Mouse (Mus musculus): ENCODE measurements around the gene Flvcr2. TPM values are rescaled to one million over a fixed set of nuclear protein-coding genes. Genes with fewer than 3 reads are reported as not detected.

The Flvcr2 gene
- total RNA-seq, 2 experiments from 2014 or later, result 2.3 to 3.1 TPM

- peak; percentile 37 to 40 for DNase-seq
- intact Hi-C loops (cut with DNase I), result loop anchor here (2.0 to 10.0 kb wide), 2 partner anchors 230 to 766 kb away; partner anchors contain the start of gene Tgfb3
Observed at GRCm38 (mm10) chr12:85848164-85848958, 102.0 kb downstream of the Flvcr2 start.

- no peak for DNase-seq
- intact Hi-C loops (cut with DNase I), result no loop called here
Observed at GRCm38 (mm10) chr12:85850661-85851060, 104.3 kb downstream of the Flvcr2 start.

GRCm38 (mm10) chr12:85853836-85854235, 107.5 kb downstream of the Flvcr2 start:
- DNase-seq, result no peak

GRCm38 (mm10) chr12:85854271-85854670, 107.9 kb downstream of the Flvcr2 start:
- intact Hi-C loops (cut with DNase I), result no loop called here
- no peak for DNase-seq

More at GRCm38 (mm10) chr12:85853836-85854235, 107.5 kb downstream of the Flvcr2 start:
- intact Hi-C loops (cut with DNase I), result no loop called here

GRCm38 (mm10) chr12:85857300-85857699, 111.0 kb downstream of the Flvcr2 start:
- intact Hi-C loops (cut with DNase I), result no loop called here
- DNase-seq, result no peak

GRCm38 (mm10) chr12:85859111-85859510, 112.8 kb downstream of the Flvcr2 start:
- intact Hi-C loops (cut with DNase I), result no loop called here
- DNase-seq, result no peak

GRCm38 (mm10) chr12:85859511-85860189, 113.3 kb downstream of the Flvcr2 start:
- intact Hi-C loops (cut with DNase I), result no loop called here

GRCm38 (mm10) chr12:85862514-85862913, 116.2 kb downstream of the Flvcr2 start:
- DNase-seq, result no peak
- intact Hi-C loops (cut with DNase I), result no loop called here

More at GRCm38 (mm10) chr12:85859511-85860189, 113.3 kb downstream of the Flvcr2 start:
- DNase-seq, result peak in 1 of 2 experiments; percentile 18

Small RNA genes within 50 kb of the gene (microRNA-seq; reads per million reads assigned to microRNA genes)
- gene Gm47285 (ENCODE audit: borderline number of aligned reads in 2 of 2), result 0 reads per million in 2 experiments

Other genes starting within 250 kb of the Flvcr2 start
- 1 to 10 TPM; 8.7 to 9.0 TPM for gene Jdp2, start 147.5 kb upstream of the Flvcr2 start, total RNA-seq (2021)
- 1 to 10 TPM in 1 of 2 experiments, under 1 TPM in 1; 0.64 to 1.2 TPM for gene Batf, start 59.9 kb upstream of the Flvcr2 start, total RNA-seq (2021)
- 1 to 10 TPM; 7.5 to 7.7 TPM for gene Erg28, start 78.0 kb downstream of the Flvcr2 start, total RNA-seq (2021)
- 10 to 100 TPM; 14.6 to 14.8 TPM for gene Ttll5, start 78.1 kb downstream of the Flvcr2 start, total RNA-seq (2021)